Mouse (Mus musculus): ENCODE results near the gene Sigmar1. TPM values are rescaled to one million over a fixed set of nuclear protein-coding genes. Genes with fewer than 3 reads are reported as not detected.
A peak's percentile ranks its signal among the peaks of the same experiment; 100 is the strongest.

Sigmar1 gene
- total and polyA plus RNA-seq, 3 experiments = 26.4 to 97.5 (median 60.7) TPM

DNA sequence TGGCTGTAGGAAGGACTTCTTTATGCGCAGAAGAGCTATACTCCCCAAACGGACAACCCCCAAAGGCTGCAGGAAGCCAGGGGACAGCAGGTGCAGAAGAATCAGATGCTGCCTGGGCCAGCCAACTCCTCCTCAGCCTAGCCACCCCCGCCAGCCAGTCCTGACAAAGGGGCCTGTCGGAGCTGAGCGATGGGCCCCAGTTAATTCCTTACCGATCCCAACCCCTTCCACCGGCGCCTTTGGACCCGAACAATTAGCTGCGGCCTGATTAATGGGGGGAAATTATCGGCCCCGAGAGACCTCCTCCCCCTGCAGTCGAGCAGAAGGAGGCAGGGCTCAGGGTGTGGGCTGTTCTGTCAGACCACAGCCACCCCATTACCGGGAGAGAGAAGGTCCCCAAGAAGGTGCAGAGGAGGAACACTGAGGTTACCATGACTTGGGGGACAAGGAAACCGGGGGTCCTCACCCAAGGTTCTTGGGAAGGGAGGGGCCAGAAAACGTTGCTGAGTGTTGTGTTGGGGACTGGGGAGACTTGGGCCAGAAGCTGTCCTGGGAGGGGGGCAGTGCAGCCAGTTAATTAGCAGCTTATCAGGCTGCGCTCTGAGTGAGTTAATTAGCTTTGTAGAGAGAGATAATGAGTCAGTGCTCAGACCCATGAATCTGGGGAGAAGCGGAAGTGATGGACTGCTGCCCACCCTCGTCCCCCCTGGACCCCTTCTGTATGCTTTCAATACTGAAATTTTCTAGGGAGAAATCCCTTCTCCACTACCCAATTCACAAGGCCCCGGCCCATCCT, 28.9 kb downstream of the Sigmar1 start:
- Histone ChIP-seq H3K27me3 (replicated peaks) (peaks cover 72% of the 10 kb centered on the region), H3K9ac (ENCODE audit: insufficient read depth, low read depth) (no peak overlapping the region), H3K36me3 (replicated peaks in 1 of 2; ENCODE audit: control insufficient read depth in 1 of 2, insufficient read depth in 1 of 2, low read length in 1 of 2) (no peaks in the 10 kb centered on the region), H3K79me2 (replicated peaks; ENCODE audit: control insufficient read depth, extremely low read depth, insufficient read depth, poor library complexity, severe bottlenecking) (peaks cover 9% of the 10 kb centered on the region), H3K4me3 (replicated peaks in 1 of 3; ENCODE audit: low read depth in 2 of 3, low read length in 2 of 3, poor library complexity in 1 of 3) (no peak overlapping the region), H3K9me3 (replicated peaks; ENCODE audit: low read length) (no peaks in the 10 kb centered on the region), H3K27ac (ENCODE audit: insufficient read depth, low read depth) (no peak overlapping the region), H3K4me1 (ENCODE audit: control insufficient read depth in 1 of 2, insufficient read depth in 2 of 2) (peaks cover 4 to 16% of the 10 kb centered on the region in 2 experiments), H3K4me2 (ENCODE audit: insufficient read depth, low read depth, poor library complexity, severe bottlenecking) (no peak overlapping the region)
- no peak for DNase-seq (ENCODE audit: extremely low read depth)
- in situ Hi-C loops (cut with MboI; ENCODE audit: low pct_ligation_motif_present, low pct_unique_long_range_greater_than_20kb, low sequenced_read_pairs) (no loop called here), dilution Hi-C loops (cut with MboI; ENCODE audit: extremely low pct_ligation_motif_present, extremely low pct_unique_long_range_greater_than_20kb, low sequenced_read_pairs) (no loop called here)
- no peak for TF ChIP-seq CHD1 (IDR thresholded peaks at IDR 0.05; ENCODE audit: low read depth, low read length)
- TF ChIP-seq NRF1 (IDR thresholded peaks at IDR 0.05; ENCODE audit: low read depth, low read length) = no peak
- no peak for TF ChIP-seq KAT2A (IDR thresholded peaks at IDR 0.05; ENCODE audit: insufficient replicate concordance, low read length)
- TF ChIP-seq IRF4 (IDR thresholded peaks at IDR 0.05; ENCODE audit: low read depth, low read length) = no peak
- TF ChIP-seq JUND (conservative IDR thresholded peaks at IDR 0.05; ENCODE audit: low read depth, low read length) = no peak
- no peak for TF ChIP-seq BHLHE40 (IDR thresholded peaks at IDR 0.05; ENCODE audit: low read depth, low read length)
- TF ChIP-seq MAX (IDR thresholded peaks at IDR 0.05; ENCODE audit: low read length) = no peak
- TF ChIP-seq GABPA (IDR thresholded peaks at IDR 0.05; ENCODE audit: insufficient replicate concordance, low read depth, low read length) = no peak

DNA sequence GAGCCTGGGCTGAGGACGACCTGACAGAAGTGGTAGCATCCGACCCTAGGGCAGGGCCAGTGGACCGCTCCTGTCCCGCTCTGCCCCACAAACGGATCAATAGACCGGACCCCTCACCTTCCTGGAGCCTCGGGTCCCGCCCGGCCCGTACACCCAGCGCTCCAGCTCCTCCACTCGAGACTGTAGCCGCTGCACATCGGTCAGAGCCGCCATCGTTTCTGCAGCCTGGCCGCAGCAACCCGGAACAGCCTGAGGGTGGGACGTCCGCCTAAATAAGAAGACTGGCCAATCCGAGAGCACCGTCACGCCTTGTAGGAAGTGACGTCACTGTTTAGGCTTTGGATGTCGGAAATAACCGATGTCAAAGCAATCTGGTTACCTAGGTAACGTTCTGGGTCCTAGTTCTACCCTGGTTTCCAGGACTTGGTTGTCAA, 33.0 kb downstream of the Sigmar1 start, which contains the start of gene Dctn3:
Gene Dctn3, minus strand, starts transcription at position 253 of the 434 bp plus-strand sequence.
- dilution Hi-C loops (cut with MboI; ENCODE audit: extremely low pct_ligation_motif_present, extremely low pct_unique_long_range_greater_than_20kb, low sequenced_read_pairs) = no loop called here
- TF ChIP-seq KAT2A (IDR thresholded peaks at IDR 0.05; ENCODE audit: insufficient replicate concordance, low read length) (peak; percentile 61; the same call in 1 of the 2 replicates), CHD2 (IDR thresholded peaks at IDR 0.05; ENCODE audit: low read length) (peak; percentile 70), RCOR1 (conservative IDR thresholded peaks at IDR 0.05; ENCODE audit: low read depth, low read length) (no peak), POLR2A (IDR thresholded peaks at IDR 0.05; ENCODE audit: low read depth, low read length) (peak; percentile 96), CHD1 (IDR thresholded peaks at IDR 0.05; ENCODE audit: low read depth, low read length) (no peak), ZMIZ1 (IDR thresholded peaks at IDR 0.05; ENCODE audit: low read depth, low read length) (peak; percentile 77; the same call in 1 of the 2 replicates), MYC (IDR thresholded peaks at IDR 0.05; ENCODE audit: low read depth, low read length) (no peak), USF1 (IDR thresholded peaks at IDR 0.05; ENCODE audit: low read depth, low read length) (no peak), JUND (conservative IDR thresholded peaks at IDR 0.05; ENCODE audit: low read depth, low read length) (peak; percentile 84), EP300 (IDR thresholded peaks at IDR 0.05; ENCODE audit: low read length) (no peak), ETS1 (conservative IDR thresholded peaks at IDR 0.05; ENCODE audit: low read depth, low read length) (no peak), MEF2A (IDR thresholded peaks at IDR 0.05; ENCODE audit: borderline replicate concordance, low read depth, low read length) (no peak), SIN3A (IDR thresholded peaks at IDR 0.05; ENCODE audit: low read length) (peak; percentile 94), TCF12 (IDR thresholded peaks at IDR 0.05; ENCODE audit: low read depth, low read length) (peak; percentile 83; the same call in 1 of the 2 replicates), IRF4 (IDR thresholded peaks at IDR 0.05; ENCODE audit: low read depth, low read length) (no peak), MAFK (IDR thresholded peaks at IDR 0.05; ENCODE audit: insufficient replicate concordance, low read length) (no peak), USF2 (conservative IDR thresholded peaks at IDR 0.05; ENCODE audit: low read depth, low read length) (no peak), CTCF (conservative IDR thresholded peaks at IDR 0.05 in 1 of 2, IDR thresholded peaks at IDR 0.05 in 1 of 2; ENCODE audit: low read depth in 2 of 2, low read length in 2 of 2) (no peak), MXI1 (IDR thresholded peaks at IDR 0.05; ENCODE audit: low read depth, low read length) (peak; percentile 55; the same call in 1 of the 2 replicates), ZNF384 (IDR thresholded peaks at IDR 0.05; ENCODE audit: low read depth, low read length) (no peak), ZKSCAN1 (IDR thresholded peaks at IDR 0.05; ENCODE audit: borderline replicate concordance, low read depth, low read length) (no peak), MAZ (IDR thresholded peaks at IDR 0.05; ENCODE audit: low read depth, low read length) (no peak), BHLHE40 (IDR thresholded peaks at IDR 0.05; ENCODE audit: low read depth, low read length) (no peak), GABPA (IDR thresholded peaks at IDR 0.05; ENCODE audit: insufficient replicate concordance, low read depth, low read length) (no peak), ZC3H11A (IDR thresholded peaks at IDR 0.05; ENCODE audit: low read depth, low read length) (no peak), JUN (IDR thresholded peaks at IDR 0.05; ENCODE audit: insufficient read depth, low read depth, low read length) (peak; percentile 43; the same call in 1 of the 2 replicates), RAD21 (IDR thresholded peaks at IDR 0.05; ENCODE audit: low read depth, low read length) (no peak), MAX (IDR thresholded peaks at IDR 0.05; ENCODE audit: low read length) (no peak), TBP (conservative IDR thresholded peaks at IDR 0.05; ENCODE audit: low read depth, low read length) (peak; percentile 86)

More for the DNA sequence above, 33.0 kb downstream of the Sigmar1 start, which contains the start of gene Dctn3:
- in situ Hi-C loops (cut with MboI; ENCODE audit: low pct_ligation_motif_present, low pct_unique_long_range_greater_than_20kb, low sequenced_read_pairs) = no loop called here
- Histone ChIP-seq H3K4me3 (replicated peaks in 1 of 3; ENCODE audit: low read depth in 2 of 3, low read length in 2 of 3, poor library complexity in 1 of 3) (peak within 1 kb of the TSS; percentile 75 to 94 (median 84)), H3K79me2 (replicated peaks; ENCODE audit: control insufficient read depth, extremely low read depth, insufficient read depth, poor library complexity, severe bottlenecking) (peaks cover 12% of the 10 kb centered on the region), H3K27me3 (replicated peaks) (peaks cover 36% of the 10 kb centered on the region), H3K27ac (ENCODE audit: insufficient read depth, low read depth) (no peak within 1 kb of the TSS), H3K9me3 (replicated peaks; ENCODE audit: low read length) (no peaks in the 10 kb centered on the region), H3K4me2 (ENCODE audit: insufficient read depth, low read depth, poor library complexity, severe bottlenecking) (peak within 1 kb of the TSS; percentile 64), H3K9ac (ENCODE audit: insufficient read depth, low read depth) (peak within 1 kb of the TSS; percentile 81), H3K36me3 (replicated peaks in 1 of 2; ENCODE audit: control insufficient read depth in 1 of 2, insufficient read depth in 1 of 2, low read length in 1 of 2) (peaks cover 24 to 29% of the 10 kb centered on the region in 2 experiments), H3K4me1 (ENCODE audit: control insufficient read depth in 1 of 2, insufficient read depth in 2 of 2) (peaks cover 4 to 16% of the 10 kb centered on the region in 2 experiments)
- DNase-seq (ENCODE audit: extremely low read depth) = peak; percentile 98

Measured in CH12.LX (cell line).